Mouse (Mus musculus) testis, postnatal 14 days (tissue): Measurements from ENCODE around the gene Myrip.
"Not testable (repeated sequence)": the region's sequence is repeated elsewhere in the genome, so short reads cannot be mapped to it uniquely, and the experiment has no call there.

ENCODE experiments used
- DNase-seq: peaks from one replicate; pipeline ENCODE4 v3.0.0; 2021; ENCODE audit warnings: low spot score

The Myrip gene

GRCm38 (mm10) chr9:120396579-120397185 is 95.4 kb downstream of the Myrip start:
- DNase-seq: no peak

GRCm38 (mm10) chr9:120398289-120398688 is 97.0 kb downstream of the Myrip start:
- DNase-seq: no peak

GRCm38 (mm10) chr9:120399537-120399936 is 98.2 kb downstream of the Myrip start:
- not testable (repeated sequence) for DNase-seq

- no peak for DNase-seq
Observed at GRCm38 (mm10) chr9:120402368-120402767, 101.1 kb downstream of the Myrip start.

GRCm38 (mm10) chr9:120403661-120404060 is 102.3 kb downstream of the Myrip start:
- no peak for DNase-seq

- DNase-seq: no peak
Observed at GRCm38 (mm10) chr9:120409663-120410181, 108.4 kb downstream of the Myrip start.

- no peak for DNase-seq
Observed at GRCm38 (mm10) chr9:120410421-120410820, 109.1 kb downstream of the Myrip start.

GRCm38 (mm10) chr9:120415504-120415903 is 114.2 kb downstream of the Myrip start:
- DNase-seq: peak; percentile 74

GRCm38 (mm10) chr9:120416151-120416550 is 114.8 kb downstream of the Myrip start:
- DNase-seq: no peak

GRCm38 (mm10) chr9:120416729-120417128 is 115.4 kb downstream of the Myrip start:
- no peak for DNase-seq

- DNase-seq: no peak
Observed at GRCm38 (mm10) chr9:120418582-120418981, 117.3 kb downstream of the Myrip start.

GRCm38 (mm10) chr9:120424567-120424966 is 123.3 kb downstream of the Myrip start:
- no peak for DNase-seq

GRCm38 (mm10) chr9:120425768-120426167 is 124.5 kb downstream of the Myrip start:
- DNase-seq: no peak

- no peak for DNase-seq
Observed at GRCm38 (mm10) chr9:120428181-120428580, 126.9 kb downstream of the Myrip start.

GRCm38 (mm10) chr9:120433747-120434146 is 132.4 kb downstream of the Myrip start:
- DNase-seq: peak; percentile 54

- no peak for DNase-seq
Observed at GRCm38 (mm10) chr9:120435841-120436240, 134.5 kb downstream of the Myrip start.

GRCm38 (mm10) chr9:120436854-120437253 is 135.5 kb downstream of the Myrip start:
- no peak for DNase-seq

GRCm38 (mm10) chr9:120437266-120437876 is 136.1 kb downstream of the Myrip start:
- DNase-seq: no peak

- no peak for DNase-seq
Observed at GRCm38 (mm10) chr9:120438350-120438749, 137.0 kb downstream of the Myrip start.

- no peak for DNase-seq
Observed at GRCm38 (mm10) chr9:120438781-120439180, 137.5 kb downstream of the Myrip start.

- DNase-seq: no peak
Observed at GRCm38 (mm10) chr9:120444642-120445041, 143.3 kb downstream of the Myrip start.

- no peak for DNase-seq
Observed at GRCm38 (mm10) chr9:120449696-120450329, 148.5 kb downstream of the Myrip start.
